Mouse (Mus musculus): ENCODE results near the gene Rmdn2. TPM values are rescaled to one million over a fixed set of nuclear protein-coding genes. Genes with fewer than 3 reads are reported as not detected.

The Rmdn2 gene
- polyA plus RNA-seq, 1 experiment, result 4.7 TPM

- Histone ChIP-seq H3K79me2 (ENCODE audit: control insufficient read depth, insufficient read depth) (no peaks in the 10 kb centered on the region), H3K27me3 (ENCODE audit: control insufficient read depth, insufficient read depth, insufficient read length) (no peaks in the 10 kb centered on the region), H3K4me3 (ENCODE audit: insufficient read depth, poor library complexity, severe bottlenecking) (no peak overlapping the region), H3K36me3 (ENCODE audit: control insufficient read depth, insufficient read depth) (no peaks in the 10 kb centered on the region), H3ac (ENCODE audit: control insufficient read depth, insufficient read length, low read depth) (no peak overlapping the region), H3K79me3 (ENCODE audit: low read depth) (no peaks in the 10 kb centered on the region)
- TF ChIP-seq FOSL1 (IDR thresholded peaks at IDR 0.05; ENCODE audit: insufficient read depth, low read length, poor library complexity, severe bottlenecking), result no peak
- TF ChIP-seq CEBPB (IDR thresholded peaks at IDR 0.05; ENCODE audit: low read depth), result no peak
- TF ChIP-seq CTCF (IDR thresholded peaks at IDR 0.05; ENCODE audit: control insufficient read depth, insufficient read depth, insufficient read length), result no peak
- TF ChIP-seq MAX (IDR thresholded peaks at IDR 0.05), result no peak
- no peak for TF ChIP-seq USF1 (IDR thresholded peaks at IDR 0.05; ENCODE audit: low read depth)
- no peak for TF ChIP-seq MYOG (IDR thresholded peaks at IDR 0.05; ENCODE audit: control insufficient read depth, extremely low read depth, insufficient read length)
- TF ChIP-seq MYOD1 (IDR thresholded peaks at IDR 0.05; ENCODE audit: control insufficient read depth, insufficient read length, low read depth), result no peak
Measured at GRCm38 (mm10) chr17:79726613-79727012, 115.0 kb downstream of the Rmdn2 start.

GRCm38 (mm10) chr17:79728053-79728584, 116.5 kb downstream of the Rmdn2 start:
- no peaks in the 10 kb centered on the region for H3K27me3 ChIP-seq (ENCODE audit: control insufficient read depth, insufficient read depth, insufficient read length)
- no peaks in the 10 kb centered on the region for H3K36me3 ChIP-seq (ENCODE audit: control insufficient read depth, insufficient read depth)
- H3K79me3 ChIP-seq (ENCODE audit: low read depth), result no peaks in the 10 kb centered on the region
- H3K79me2 ChIP-seq (ENCODE audit: control insufficient read depth, insufficient read depth), result no peaks in the 10 kb centered on the region
- H3ac ChIP-seq (ENCODE audit: control insufficient read depth, insufficient read length, low read depth), result no peak overlapping the region
- H3K4me3 ChIP-seq (ENCODE audit: insufficient read depth, poor library complexity, severe bottlenecking), result no peak overlapping the region
- TF ChIP-seq FOSL1 (IDR thresholded peaks at IDR 0.05; ENCODE audit: insufficient read depth, low read length, poor library complexity, severe bottlenecking), result no peak
- no peak for TF ChIP-seq USF1 (IDR thresholded peaks at IDR 0.05; ENCODE audit: low read depth)
- TF ChIP-seq MYOG (IDR thresholded peaks at IDR 0.05; ENCODE audit: control insufficient read depth, extremely low read depth, insufficient read length), result no peak

GRCm38 (mm10) chr17:79728585-79729503, 117.2 kb downstream of the Rmdn2 start:
- H3K27me3 ChIP-seq (ENCODE audit: control insufficient read depth, insufficient read depth, insufficient read length), result no peaks in the 10 kb centered on the region
- no peaks in the 10 kb centered on the region for H3K36me3 ChIP-seq (ENCODE audit: control insufficient read depth, insufficient read depth)
- no peak overlapping the region for H3ac ChIP-seq (ENCODE audit: control insufficient read depth, insufficient read length, low read depth)
- H3K4me3 ChIP-seq (ENCODE audit: insufficient read depth, poor library complexity, severe bottlenecking), result no peak overlapping the region
- TF ChIP-seq MAX (IDR thresholded peaks at IDR 0.05) (no peak), MYOD1 (IDR thresholded peaks at IDR 0.05; ENCODE audit: control insufficient read depth, insufficient read length, low read depth) (no peak), FOSL1 (IDR thresholded peaks at IDR 0.05; ENCODE audit: insufficient read depth, low read length, poor library complexity, severe bottlenecking) (no peak), USF1 (IDR thresholded peaks at IDR 0.05; ENCODE audit: low read depth) (no peak), CEBPB (IDR thresholded peaks at IDR 0.05; ENCODE audit: low read depth) (no peak), MYOG (IDR thresholded peaks at IDR 0.05; ENCODE audit: control insufficient read depth, extremely low read depth, insufficient read length) (no peak)
- H3K79me2 ChIP-seq (ENCODE audit: control insufficient read depth, insufficient read depth), result no peaks in the 10 kb centered on the region
- no peaks in the 10 kb centered on the region for H3K79me3 ChIP-seq (ENCODE audit: low read depth)

- Histone ChIP-seq H3K27me3 (ENCODE audit: control insufficient read depth, insufficient read depth, insufficient read length) (no peaks in the 10 kb centered on the region), H3ac (ENCODE audit: control insufficient read depth, insufficient read length, low read depth) (no peak overlapping the region), H3K4me3 (ENCODE audit: insufficient read depth, poor library complexity, severe bottlenecking) (no peak overlapping the region), H3K79me2 (ENCODE audit: control insufficient read depth, insufficient read depth) (no peaks in the 10 kb centered on the region), H3K36me3 (ENCODE audit: control insufficient read depth, insufficient read depth) (no peaks in the 10 kb centered on the region), H3K79me3 (ENCODE audit: low read depth) (no peaks in the 10 kb centered on the region)
- TF ChIP-seq USF1 (IDR thresholded peaks at IDR 0.05; ENCODE audit: low read depth), result no peak
- no peak for TF ChIP-seq FOSL1 (IDR thresholded peaks at IDR 0.05; ENCODE audit: insufficient read depth, low read length, poor library complexity, severe bottlenecking)
- no peak for TF ChIP-seq CEBPB (IDR thresholded peaks at IDR 0.05; ENCODE audit: low read depth)
- TF ChIP-seq MAX (IDR thresholded peaks at IDR 0.05), result no peak
- no peak for TF ChIP-seq CTCF (IDR thresholded peaks at IDR 0.05; ENCODE audit: control insufficient read depth, insufficient read depth, insufficient read length)
- TF ChIP-seq MYOG (IDR thresholded peaks at IDR 0.05; ENCODE audit: control insufficient read depth, extremely low read depth, insufficient read length), result no peak
- no peak for TF ChIP-seq MYOD1 (IDR thresholded peaks at IDR 0.05; ENCODE audit: control insufficient read depth, insufficient read length, low read depth)
Measured at GRCm38 (mm10) chr17:79730988-79731387, 119.3 kb downstream of the Rmdn2 start.

GRCm38 (mm10) chr17:79733039-79733438, 121.4 kb downstream of the Rmdn2 start:
- Histone ChIP-seq H3ac (ENCODE audit: control insufficient read depth, insufficient read length, low read depth) (no peak overlapping the region), H3K79me3 (ENCODE audit: low read depth) (no peaks in the 10 kb centered on the region), H3K36me3 (ENCODE audit: control insufficient read depth, insufficient read depth) (no peaks in the 10 kb centered on the region), H3K27me3 (ENCODE audit: control insufficient read depth, insufficient read depth, insufficient read length) (no peaks in the 10 kb centered on the region), H3K4me3 (ENCODE audit: insufficient read depth, poor library complexity, severe bottlenecking) (no peak overlapping the region), H3K79me2 (ENCODE audit: control insufficient read depth, insufficient read depth) (no peaks in the 10 kb centered on the region)
- no peak for TF ChIP-seq MYOG (IDR thresholded peaks at IDR 0.05; ENCODE audit: control insufficient read depth, extremely low read depth, insufficient read length)

- no peak overlapping the region for H3ac ChIP-seq (ENCODE audit: control insufficient read depth, insufficient read length, low read depth)
- H3K27me3 ChIP-seq (ENCODE audit: control insufficient read depth, insufficient read depth, insufficient read length), result no peaks in the 10 kb centered on the region
- H3K4me3 ChIP-seq (ENCODE audit: insufficient read depth, poor library complexity, severe bottlenecking), result no peak overlapping the region
- TF ChIP-seq CTCF (IDR thresholded peaks at IDR 0.05; ENCODE audit: control insufficient read depth, insufficient read depth, insufficient read length), result no peak
- TF ChIP-seq USF1 (IDR thresholded peaks at IDR 0.05; ENCODE audit: low read depth), result no peak
- peak; percentile 35 for TF ChIP-seq CEBPB (IDR thresholded peaks at IDR 0.05; ENCODE audit: low read depth)
- no peak for TF ChIP-seq MYOD1 (IDR thresholded peaks at IDR 0.05; ENCODE audit: control insufficient read depth, insufficient read length, low read depth)
- no peaks in the 10 kb centered on the region for H3K36me3 ChIP-seq (ENCODE audit: control insufficient read depth, insufficient read depth)
- no peaks in the 10 kb centered on the region for H3K79me3 ChIP-seq (ENCODE audit: low read depth)
- H3K79me2 ChIP-seq (ENCODE audit: control insufficient read depth, insufficient read depth), result no peaks in the 10 kb centered on the region
Measured at GRCm38 (mm10) chr17:79737598-79737997, 125.9 kb downstream of the Rmdn2 start.
